Mouse (Mus musculus): ENCODE measurements around the gene Efcab9. TPM values are rescaled to one million over a fixed set of nuclear protein-coding genes. Genes with fewer than 3 reads are reported as not detected.
"Not testable (repeated sequence)": the region's sequence is repeated elsewhere in the genome, so short reads cannot be mapped to it uniquely, and the experiment has no call there.

Gene Efcab9
- polyA plus RNA-seq, 1 experiment: not detected

DNA sequence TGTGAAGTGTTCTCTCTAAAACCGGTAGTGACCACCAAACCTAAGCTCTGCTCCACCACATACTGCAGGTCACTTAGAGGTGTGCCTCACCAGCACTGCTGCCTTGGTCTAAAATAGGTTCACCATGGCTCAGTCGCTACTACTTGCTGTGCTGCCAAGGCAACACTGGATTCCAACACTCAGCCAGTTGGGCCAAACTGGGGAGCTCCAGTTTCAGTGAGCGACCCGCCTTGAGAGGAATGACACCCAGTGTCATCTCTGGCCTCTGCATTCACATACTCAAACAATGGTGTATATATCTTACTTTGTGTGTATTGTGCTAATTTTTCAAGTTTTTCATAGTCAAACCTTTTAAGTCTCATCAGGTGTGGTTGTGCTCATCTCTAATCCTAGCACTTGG, 13.1 kb downstream of the Efcab9 start:
- no peak overlapping the region for H3K9ac ChIP-seq (ENCODE audit: low read depth, poor library complexity, severe bottlenecking)
- no peaks in the 10 kb centered on the region for H3K9me3 ChIP-seq (replicated peaks; ENCODE audit: control insufficient read depth, insufficient read depth, low read length, poor library complexity, severe bottlenecking)
- no peaks in the 10 kb centered on the region for H3K4me1 ChIP-seq (ENCODE audit: control insufficient read depth, insufficient read depth, low read length)
- TF ChIP-seq POLR2A (IDR thresholded peaks at IDR 0.05; ENCODE audit: insufficient read depth, low read length) (no peak), EP300 (IDR thresholded peaks at IDR 0.05; ENCODE audit: insufficient read depth, low read depth, low read length) (no peak), CTCF (IDR thresholded peaks at IDR 0.05; ENCODE audit: low read depth, low read length) (no peak)
- no peak overlapping the region for H3K27ac ChIP-seq (ENCODE audit: insufficient read depth, low read length)
- no peaks in the 10 kb centered on the region for H3K36me3 ChIP-seq (ENCODE audit: control insufficient read depth, insufficient read depth, low read length, poor library complexity, severe bottlenecking)
- H3K27me3 ChIP-seq (ENCODE audit: control insufficient read depth, insufficient read depth, low read length, poor library complexity, severe bottlenecking): no peaks in the 10 kb centered on the region
- H3K4me3 ChIP-seq (ENCODE audit: low read depth, low read length): no peak overlapping the region

DNA sequence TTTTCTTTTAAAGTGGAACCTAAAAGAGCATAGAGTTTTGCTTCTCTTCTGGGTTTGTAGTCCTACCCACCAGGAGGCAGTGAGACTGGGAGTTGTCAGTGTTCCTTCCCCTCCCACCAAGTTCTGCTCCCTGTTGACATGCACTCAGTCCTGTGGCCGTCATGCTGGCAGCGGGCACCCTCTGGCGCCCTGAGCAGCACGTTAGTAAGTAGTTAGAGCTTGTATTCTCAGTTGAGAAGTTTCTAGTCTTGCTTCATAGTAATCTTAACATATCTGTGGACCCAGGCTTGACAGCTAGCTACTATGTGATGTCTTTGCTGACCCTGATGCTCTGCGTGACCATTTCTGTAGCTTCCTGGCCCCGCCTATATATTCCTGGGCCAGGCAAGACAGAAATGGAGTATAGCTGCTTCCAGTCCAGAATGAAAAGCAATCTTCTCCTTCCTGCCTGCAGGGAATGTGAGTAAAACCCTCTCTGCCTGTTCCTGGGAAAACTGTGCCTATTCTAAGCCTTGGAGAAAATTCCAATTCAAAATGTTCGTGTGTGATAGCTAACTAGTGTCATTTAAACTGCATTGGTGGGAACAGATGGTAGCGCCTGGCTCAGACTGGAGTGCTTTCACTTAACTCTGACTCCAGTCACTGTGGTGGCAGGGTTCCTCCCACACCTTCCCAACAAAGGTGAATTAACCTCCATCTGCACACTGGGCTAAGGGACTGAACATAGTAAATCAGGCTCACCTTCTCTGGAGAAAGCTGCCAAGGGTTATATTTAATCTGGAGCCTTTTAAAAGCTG, 14.8 kb downstream of the Efcab9 start:
- H3K36me3 ChIP-seq (ENCODE audit: control insufficient read depth, insufficient read depth, low read length, poor library complexity, severe bottlenecking): no peaks in the 10 kb centered on the region
- H3K27me3 ChIP-seq (ENCODE audit: control insufficient read depth, insufficient read depth, low read length, poor library complexity, severe bottlenecking): no peaks in the 10 kb centered on the region
- H3K9me3 ChIP-seq (replicated peaks; ENCODE audit: control insufficient read depth, insufficient read depth, low read length, poor library complexity, severe bottlenecking): no peaks in the 10 kb centered on the region
- no peak overlapping the region for H3K27ac ChIP-seq (ENCODE audit: insufficient read depth, low read length)
- H3K4me1 ChIP-seq (ENCODE audit: control insufficient read depth, insufficient read depth, low read length): no peaks in the 10 kb centered on the region
- H3K4me3 ChIP-seq (ENCODE audit: low read depth, low read length): no peak overlapping the region
- TF ChIP-seq POLR2A (IDR thresholded peaks at IDR 0.05; ENCODE audit: insufficient read depth, low read length) (no peak), EP300 (IDR thresholded peaks at IDR 0.05; ENCODE audit: insufficient read depth, low read depth, low read length) (no peak), CTCF (IDR thresholded peaks at IDR 0.05; ENCODE audit: low read depth, low read length) (no peak)
- no peak overlapping the region for H3K9ac ChIP-seq (ENCODE audit: low read depth, poor library complexity, severe bottlenecking)

DNA sequence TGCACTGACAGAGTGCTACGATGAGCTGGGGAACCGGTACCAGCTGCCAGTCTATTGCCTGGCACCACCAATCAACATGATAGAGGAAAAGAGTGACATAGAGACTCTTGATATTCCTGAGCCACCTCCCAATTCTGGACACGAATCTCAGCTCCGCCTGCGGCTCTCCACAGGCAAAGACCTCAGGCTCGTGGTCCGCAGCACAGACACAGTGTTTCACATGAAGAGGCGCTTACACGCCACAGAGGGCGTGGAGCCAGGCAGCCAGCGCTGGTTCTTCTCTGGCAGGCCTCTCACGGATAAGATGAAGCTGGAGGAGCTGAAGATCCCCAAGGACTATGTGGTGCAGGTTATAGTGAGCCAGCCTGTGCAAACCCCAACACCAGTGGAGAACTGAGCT, 15.8 kb downstream of the Efcab9 start:
- H3K9me3 ChIP-seq (replicated peaks; ENCODE audit: control insufficient read depth, insufficient read depth, low read length, poor library complexity, severe bottlenecking): no peaks in the 10 kb centered on the region
- no peaks in the 10 kb centered on the region for H3K27me3 ChIP-seq (ENCODE audit: control insufficient read depth, insufficient read depth, low read length, poor library complexity, severe bottlenecking)
- no peak for TF ChIP-seq EP300 (IDR thresholded peaks at IDR 0.05; ENCODE audit: insufficient read depth, low read depth, low read length)
- TF ChIP-seq CTCF (IDR thresholded peaks at IDR 0.05; ENCODE audit: low read depth, low read length): no peak
- no peak overlapping the region for H3K27ac ChIP-seq (ENCODE audit: insufficient read depth, low read length)
- no peak overlapping the region for H3K4me3 ChIP-seq (ENCODE audit: low read depth, low read length)
- H3K9ac ChIP-seq (ENCODE audit: low read depth, poor library complexity, severe bottlenecking): no peak overlapping the region
- H3K36me3 ChIP-seq (ENCODE audit: control insufficient read depth, insufficient read depth, low read length, poor library complexity, severe bottlenecking): no peaks in the 10 kb centered on the region
- H3K4me1 ChIP-seq (ENCODE audit: control insufficient read depth, insufficient read depth, low read length): no peaks in the 10 kb centered on the region

DNA sequence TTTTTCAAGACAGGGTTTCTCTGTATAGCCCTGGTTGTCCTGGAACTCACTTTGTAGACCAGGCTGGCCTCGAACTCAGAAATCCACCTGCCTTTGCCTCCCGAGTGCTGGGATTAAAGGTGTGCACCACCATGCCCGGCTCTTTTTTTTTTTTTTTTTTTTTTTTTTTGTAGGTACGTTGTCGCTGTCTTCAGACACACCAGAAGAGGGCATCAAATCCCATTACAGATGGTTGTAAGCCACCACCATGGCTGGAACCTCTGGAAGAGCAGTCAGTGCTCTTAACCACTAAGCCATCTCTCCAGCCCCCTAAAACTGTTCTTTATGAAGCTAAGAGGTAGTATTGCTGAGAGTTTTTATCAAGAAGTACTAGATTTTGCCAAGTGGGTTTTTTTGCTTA, 17.0 kb downstream of the Efcab9 start:
- H3K9me3 ChIP-seq (replicated peaks; ENCODE audit: control insufficient read depth, insufficient read depth, low read length, poor library complexity, severe bottlenecking); H3K36me3 ChIP-seq (ENCODE audit: control insufficient read depth, insufficient read depth, low read length, poor library complexity, severe bottlenecking): not testable (repeated sequence)

DNA sequence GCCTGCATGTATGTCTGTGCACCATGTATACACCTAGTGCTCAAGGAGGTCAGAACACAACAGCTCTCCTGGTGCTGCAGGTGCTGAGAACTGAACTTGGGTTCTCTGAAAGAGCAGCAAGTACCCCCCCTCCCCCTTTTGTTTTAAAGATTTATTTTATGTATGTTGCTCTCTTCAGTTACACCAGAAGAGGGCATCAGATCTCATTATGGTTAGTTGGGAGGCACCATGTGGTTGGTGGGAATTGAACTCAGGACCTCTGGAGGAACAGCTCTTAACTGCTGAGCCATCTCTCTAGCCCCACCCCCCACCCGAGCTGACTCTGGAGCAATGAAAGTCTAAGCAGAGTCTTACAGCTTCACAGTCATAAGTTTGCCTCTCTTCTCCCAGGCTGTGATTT, 21.0 kb downstream of the Efcab9 start:
- Histone ChIP-seq H3K9me3 (replicated peaks; ENCODE audit: control insufficient read depth, insufficient read depth, low read length, poor library complexity, severe bottlenecking) (no peaks in the 10 kb centered on the region), H3K4me1 (ENCODE audit: control insufficient read depth, insufficient read depth, low read length) (no peaks in the 10 kb centered on the region), H3K27ac (ENCODE audit: insufficient read depth, low read length) (no peak overlapping the region), H3K36me3 (ENCODE audit: control insufficient read depth, insufficient read depth, low read length, poor library complexity, severe bottlenecking) (no peaks in the 10 kb centered on the region), H3K4me3 (ENCODE audit: low read depth, low read length) (no peak overlapping the region), H3K27me3 (ENCODE audit: control insufficient read depth, insufficient read depth, low read length, poor library complexity, severe bottlenecking) (no peaks in the 10 kb centered on the region), H3K9ac (ENCODE audit: low read depth, poor library complexity, severe bottlenecking) (no peak overlapping the region)
- TF ChIP-seq EP300 (IDR thresholded peaks at IDR 0.05; ENCODE audit: insufficient read depth, low read depth, low read length): no peak
- TF ChIP-seq CTCF (IDR thresholded peaks at IDR 0.05; ENCODE audit: low read depth, low read length): no peak
- no peak for TF ChIP-seq POLR2A (IDR thresholded peaks at IDR 0.05; ENCODE audit: insufficient read depth, low read length)

More for the DNA sequence above, 17.0 kb downstream of the Efcab9 start:
- not testable (repeated sequence) for H3K9ac ChIP-seq (ENCODE audit: low read depth, poor library complexity, severe bottlenecking); H3K27me3 ChIP-seq (ENCODE audit: control insufficient read depth, insufficient read depth, low read length, poor library complexity, severe bottlenecking); H3K27ac ChIP-seq (ENCODE audit: insufficient read depth, low read length); H3K4me3 ChIP-seq (ENCODE audit: low read depth, low read length); H3K4me1 ChIP-seq (ENCODE audit: control insufficient read depth, insufficient read depth, low read length)

DNA sequence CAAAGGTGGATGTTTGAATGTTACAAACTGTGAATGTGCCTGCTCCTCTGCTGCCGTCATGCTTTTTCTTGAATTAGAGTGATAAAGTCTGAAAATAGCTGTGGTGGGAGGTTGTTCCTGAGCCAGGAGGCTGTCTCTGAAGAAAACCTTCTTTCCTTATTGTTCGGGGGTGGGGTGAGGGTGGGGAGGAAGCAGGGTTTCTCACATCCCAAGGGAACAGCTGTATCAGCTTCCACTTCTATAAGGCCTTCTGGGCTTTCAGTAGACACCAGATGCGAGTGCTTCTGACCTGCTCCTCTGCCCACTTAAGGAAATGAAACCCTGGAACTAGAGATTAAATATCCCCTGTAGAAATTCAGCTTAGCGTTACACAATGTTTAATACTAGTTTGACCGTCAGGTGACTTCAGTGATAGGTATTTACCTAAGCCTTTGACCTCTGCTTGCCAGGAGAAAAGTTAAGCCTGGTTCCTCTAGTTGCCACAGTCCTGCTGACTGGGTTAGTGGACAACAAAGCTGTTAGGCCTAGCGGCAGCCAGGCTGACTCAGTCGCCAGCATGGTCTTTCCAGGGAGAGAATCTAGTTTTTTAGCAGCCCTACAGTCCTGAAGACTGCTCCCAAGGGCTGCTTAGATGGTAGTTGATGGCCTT, 26.7 kb downstream of the Efcab9 start:
- Histone ChIP-seq H3K36me3 (ENCODE audit: control insufficient read depth, insufficient read depth, low read length, poor library complexity, severe bottlenecking) (no peaks in the 10 kb centered on the region), H3K4me3 (ENCODE audit: low read depth, low read length) (no peak overlapping the region), H3K9ac (ENCODE audit: low read depth, poor library complexity, severe bottlenecking) (no peak overlapping the region), H3K9me3 (replicated peaks; ENCODE audit: control insufficient read depth, insufficient read depth, low read length, poor library complexity, severe bottlenecking) (no peaks in the 10 kb centered on the region), H3K4me1 (ENCODE audit: control insufficient read depth, insufficient read depth, low read length) (no peaks in the 10 kb centered on the region), H3K27me3 (ENCODE audit: control insufficient read depth, insufficient read depth, low read length, poor library complexity, severe bottlenecking) (no peaks in the 10 kb centered on the region), H3K27ac (ENCODE audit: insufficient read depth, low read length) (no peak overlapping the region)
- TF ChIP-seq CTCF (IDR thresholded peaks at IDR 0.05; ENCODE audit: low read depth, low read length): no peak
- no peak for TF ChIP-seq EP300 (IDR thresholded peaks at IDR 0.05; ENCODE audit: insufficient read depth, low read depth, low read length)
- no peak for TF ChIP-seq POLR2A (IDR thresholded peaks at IDR 0.05; ENCODE audit: insufficient read depth, low read length)

All from ES-Bruce4 (cell line).